Mouse (Mus musculus): ENCODE results near the gene Sh3d21.

GRCm38 (mm10) chr4:126105131-126105783 is 58.0 kb downstream of the Sh3d21 start:
- no peak for TF ChIP-seq CTCF (IDR thresholded peaks at IDR 0.05)
- no peak for TF ChIP-seq POLR2A (IDR thresholded peaks at IDR 0.05; ENCODE audit: insufficient read depth, low read depth, low read length)

Measured in heart, adult 2 months (tissue).